Mouse (Mus musculus): ENCODE measurements around the gene Tnp2. TPM values are rescaled to one million over a fixed set of nuclear protein-coding genes. Genes with fewer than 3 reads are reported as not detected.

Tnp2 gene
- polyA plus RNA-seq, 2 experiments from 2014 or later = 5.7 to 6.3 TPM

DNA sequence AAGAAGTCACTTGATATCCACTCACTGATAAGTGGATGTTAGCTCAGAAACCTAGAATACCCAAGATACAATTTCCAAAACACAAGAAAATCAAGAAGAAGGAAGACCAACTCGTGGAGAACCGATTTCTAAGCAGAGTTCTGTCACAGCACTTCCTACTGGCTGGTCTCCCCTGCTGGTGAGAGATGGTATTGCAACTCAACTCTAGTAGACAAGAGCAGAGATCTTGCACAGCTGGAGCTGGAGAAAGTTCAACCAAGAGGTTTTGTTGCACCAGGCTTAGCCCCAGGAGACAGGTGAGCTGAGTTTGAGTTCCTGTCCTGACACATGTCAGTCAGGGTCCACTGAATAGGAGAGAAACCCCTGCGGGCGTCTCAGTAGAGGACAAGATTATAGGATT is 21.3 kb downstream of the Tnp2 start:
- ATAC-seq = peak; percentile 12

DNA sequence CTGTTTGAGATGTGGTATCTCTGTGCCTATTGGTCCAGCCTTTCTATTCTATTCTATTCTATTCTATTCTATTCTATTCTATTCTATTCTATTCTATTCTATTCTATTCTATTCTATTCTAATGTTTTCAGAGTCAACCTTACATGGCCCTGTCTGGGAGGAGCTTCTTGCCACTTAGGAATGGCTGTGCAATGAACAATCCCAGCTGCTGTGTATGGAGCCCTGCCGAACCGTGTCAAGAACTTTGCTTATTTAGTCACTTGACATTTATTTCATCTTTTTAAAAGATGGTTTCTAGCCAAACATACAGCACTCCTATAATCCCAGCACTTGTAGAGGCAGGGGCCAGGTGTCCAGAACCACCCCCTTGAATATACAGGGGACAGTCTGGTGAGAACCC is 24.1 kb downstream of the Tnp2 start:
- no peak for ATAC-seq

DNA sequence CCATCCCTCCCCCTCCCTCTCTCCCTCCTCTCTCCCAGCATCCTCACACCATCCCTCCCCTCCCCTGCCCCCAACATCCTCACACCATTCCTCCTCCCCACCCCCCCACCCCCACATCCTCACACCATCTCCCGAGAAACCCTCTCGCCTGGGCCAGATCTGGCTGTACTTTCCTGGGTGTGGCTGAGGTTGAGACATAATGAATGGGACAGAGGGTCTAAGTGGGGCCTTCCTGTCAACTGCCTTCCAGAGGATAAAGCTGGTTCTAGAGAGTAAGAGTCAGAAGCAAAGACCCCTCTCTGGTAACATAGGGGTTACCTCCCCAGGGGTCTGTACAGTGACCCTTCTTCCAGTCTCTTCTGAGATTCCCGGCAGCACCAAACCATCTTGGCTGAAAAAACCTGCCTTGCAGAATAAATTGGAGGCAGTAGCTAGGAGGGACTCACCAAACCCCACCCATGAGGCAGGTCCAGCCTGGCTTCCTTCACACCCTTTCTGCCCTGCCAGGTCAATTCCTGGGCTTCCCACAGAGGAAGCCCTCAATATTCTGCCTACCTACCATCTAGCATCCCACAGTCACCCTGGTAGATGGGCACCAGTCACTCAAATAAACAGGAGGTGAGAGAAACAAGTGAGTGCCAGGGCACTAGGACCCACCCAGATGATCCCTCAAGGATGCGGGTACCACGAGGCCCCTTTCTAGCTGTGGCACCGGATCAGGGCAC is 24.8 kb downstream of the Tnp2 start:
- no peak for ATAC-seq

DNA sequence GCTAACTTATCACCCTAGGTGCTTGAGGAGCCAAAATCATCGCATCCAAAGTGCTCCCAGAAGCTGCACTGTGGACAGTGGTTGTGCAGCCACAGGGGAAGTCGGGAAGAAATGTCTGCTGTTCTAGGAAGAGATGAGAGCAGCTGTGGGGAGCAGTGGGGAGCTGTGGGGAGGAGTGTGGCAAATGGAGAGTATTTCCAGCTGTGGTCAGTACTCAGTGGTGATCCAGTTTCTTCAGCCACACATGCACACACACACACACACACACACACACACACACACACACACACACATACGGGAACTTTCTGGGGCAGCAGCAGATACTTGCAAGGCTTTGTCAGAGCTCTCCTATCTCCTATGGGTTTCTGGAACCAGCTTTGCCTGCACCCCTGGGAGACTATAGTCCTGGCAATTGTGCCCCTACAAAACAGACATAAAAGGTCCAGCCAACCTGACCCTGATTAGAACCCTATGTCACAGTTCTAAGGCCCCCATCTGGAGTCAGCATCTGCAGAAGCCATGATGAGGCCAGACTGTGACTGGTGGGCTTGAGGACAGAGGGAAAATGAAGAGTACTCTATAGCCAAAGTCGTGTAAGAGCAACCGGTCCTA is 25.8 kb downstream of the Tnp2 start:
- no peak for ATAC-seq

DNA sequence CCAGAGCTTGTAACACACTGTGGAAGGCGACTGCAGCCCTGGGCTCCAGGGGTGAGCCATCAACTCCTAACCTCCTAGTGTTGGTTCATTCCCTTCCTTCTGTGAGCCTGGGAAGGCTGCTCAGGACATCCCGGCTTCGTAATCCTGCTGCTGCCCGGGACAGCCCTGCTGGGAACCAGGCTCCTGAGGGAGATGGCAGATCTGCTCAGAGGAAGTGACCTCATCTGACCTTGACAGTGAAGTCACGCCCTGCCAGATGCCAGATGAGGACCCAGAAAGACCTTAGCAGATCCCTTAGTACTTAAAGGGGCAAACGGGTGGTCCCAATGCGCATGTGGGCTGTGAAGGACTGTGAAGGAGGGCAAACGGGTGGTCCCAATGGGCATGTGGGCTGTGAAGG is 27.3 kb downstream of the Tnp2 start:
- ATAC-seq = no peak

DNA sequence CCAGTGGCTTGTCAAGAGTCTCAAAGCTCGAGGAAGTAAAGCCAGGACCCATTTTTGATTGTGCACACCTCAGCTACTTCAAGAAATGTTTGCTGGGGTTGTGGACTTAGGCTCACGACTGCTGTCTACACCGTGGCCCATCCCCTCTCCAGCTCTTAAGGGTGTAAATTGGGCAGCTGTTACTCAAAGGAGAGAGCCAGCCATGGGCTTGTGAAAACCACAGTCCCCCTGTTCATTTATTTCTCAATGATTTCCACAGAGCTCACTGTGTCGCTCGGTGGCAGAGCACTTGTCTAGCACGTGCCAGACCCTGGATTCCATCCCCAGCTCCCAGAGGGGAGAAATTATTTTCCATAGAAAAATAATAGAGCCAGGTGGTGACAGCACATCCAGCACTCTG is 32.3 kb downstream of the Tnp2 start:
- no peak for ATAC-seq

DNA sequence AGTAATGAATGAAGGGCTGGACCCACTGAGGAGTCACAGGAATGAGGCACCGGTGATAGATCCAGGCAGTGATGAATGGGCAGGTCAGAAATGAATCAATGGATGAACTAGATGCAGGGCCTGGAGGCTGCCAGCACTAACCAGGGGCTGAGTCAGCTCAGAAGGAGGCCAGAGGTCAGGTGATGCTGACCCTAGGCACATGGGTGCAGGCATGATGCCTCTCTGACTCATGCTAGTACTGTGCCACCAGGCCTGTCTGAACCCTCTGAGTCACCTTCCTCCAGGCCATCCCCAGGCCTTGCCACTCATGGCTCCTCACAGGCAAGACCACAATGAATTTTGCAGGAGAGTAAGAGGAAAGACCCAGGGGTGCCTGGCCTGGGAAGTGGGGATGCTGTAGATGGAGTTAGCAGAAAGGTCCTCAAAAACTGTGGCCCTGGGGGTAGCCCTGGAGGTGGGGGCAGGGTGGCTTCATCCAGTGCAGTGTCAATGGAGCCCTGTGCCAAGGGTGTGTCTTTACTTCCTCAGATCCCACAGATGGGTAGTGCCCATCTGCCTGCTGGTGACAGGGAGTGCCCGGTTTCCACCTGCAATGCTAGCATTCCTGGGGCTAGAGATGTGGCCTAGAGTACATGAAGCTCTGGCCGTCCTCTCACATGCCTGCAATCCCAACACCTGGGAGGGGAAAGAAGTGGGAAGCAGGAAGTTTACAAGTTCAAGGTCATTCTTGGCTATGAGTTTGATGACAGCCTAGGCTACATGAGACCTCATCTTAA is 33.8 kb downstream of the Tnp2 start:
- ATAC-seq = no peak

DNA sequence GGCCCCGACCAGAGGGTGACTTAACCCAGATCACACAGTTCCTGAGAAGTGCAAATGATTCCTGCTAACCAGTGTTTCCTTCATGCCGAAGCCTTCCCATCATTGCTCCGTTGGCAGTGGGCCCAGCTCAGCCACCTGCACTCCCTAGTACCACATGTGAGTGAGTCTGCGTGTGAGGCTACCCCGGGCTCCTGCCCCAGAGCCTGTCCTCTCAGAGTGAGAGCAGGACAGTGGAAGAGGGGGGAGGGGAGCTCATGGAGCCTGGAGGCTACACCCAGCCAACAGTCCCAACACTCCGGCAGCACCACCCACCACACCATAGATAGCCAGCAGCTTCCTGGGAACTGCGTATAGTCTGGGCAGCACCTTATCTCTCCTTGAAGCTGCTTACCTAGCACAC is 38.6 kb downstream of the Tnp2 start:
- ATAC-seq = no peak

DNA sequence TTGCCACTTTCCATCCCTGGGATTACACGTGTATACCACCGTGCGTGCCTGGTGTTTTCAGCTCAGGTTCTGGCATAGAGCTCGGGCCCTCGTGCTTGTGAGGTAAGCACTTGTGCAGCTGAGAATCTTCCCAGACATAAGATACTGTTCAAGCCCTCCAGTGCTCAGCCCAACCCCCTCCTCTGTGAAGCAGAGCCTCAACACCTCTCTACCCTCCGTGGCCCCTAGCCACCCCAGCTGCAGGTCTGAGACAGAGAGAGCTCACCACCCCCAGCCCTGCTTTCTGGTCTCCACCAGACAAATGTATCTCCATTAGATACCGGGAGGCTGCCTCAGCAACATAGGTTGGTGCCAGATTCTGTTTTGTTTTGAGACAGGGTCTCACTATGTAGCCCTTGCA is 39.2 kb downstream of the Tnp2 start:
- ATAC-seq = no peak

DNA sequence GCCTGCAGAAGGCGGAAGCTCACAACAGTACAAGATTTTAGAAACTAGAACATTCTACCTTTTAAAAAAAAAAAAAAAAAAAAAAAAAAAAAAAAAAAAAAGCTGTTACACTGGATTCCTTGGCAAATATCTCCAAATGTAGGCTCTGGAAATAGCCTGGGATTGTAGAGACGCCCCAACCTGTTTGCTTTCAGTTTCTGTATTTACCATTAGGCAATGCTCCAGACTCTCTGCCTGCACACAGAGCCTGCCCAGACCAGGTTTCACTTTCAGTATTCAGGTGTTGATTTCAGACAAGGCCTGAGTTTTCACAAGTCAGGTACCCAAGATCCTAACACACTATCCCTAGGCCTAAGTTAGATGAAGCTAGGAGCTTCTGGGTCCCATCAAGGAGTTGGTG is 47.4 kb downstream of the Tnp2 start:
- ATAC-seq = peak; percentile 96

DNA sequence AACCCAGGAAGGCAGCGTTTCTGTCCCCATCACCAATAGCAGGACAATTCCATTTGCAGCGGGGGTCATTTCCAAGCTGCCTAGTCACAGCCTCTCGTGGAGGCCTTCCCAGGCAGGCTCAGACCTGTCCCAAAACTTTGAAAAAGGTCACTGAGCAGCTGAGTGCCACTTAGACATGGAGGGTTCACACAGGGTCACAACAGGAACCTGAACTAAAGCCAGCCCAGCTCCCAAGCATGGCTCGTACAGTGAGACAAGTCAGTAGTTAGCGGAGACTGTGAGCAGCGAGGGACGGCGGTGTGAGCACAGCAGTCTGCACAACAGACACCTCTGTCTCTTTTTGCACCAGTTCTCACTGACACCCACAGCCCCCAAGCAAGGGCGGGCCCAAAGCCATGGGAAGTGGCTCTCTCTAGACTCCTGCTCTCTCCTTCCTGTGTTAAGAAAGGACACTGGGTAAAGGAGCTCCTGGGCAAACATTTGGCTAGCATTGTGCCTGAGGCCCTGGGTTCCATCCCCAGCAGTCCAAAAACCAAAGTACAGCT is 48.5 kb downstream of the Tnp2 start:
- ATAC-seq = no peak

DNA sequence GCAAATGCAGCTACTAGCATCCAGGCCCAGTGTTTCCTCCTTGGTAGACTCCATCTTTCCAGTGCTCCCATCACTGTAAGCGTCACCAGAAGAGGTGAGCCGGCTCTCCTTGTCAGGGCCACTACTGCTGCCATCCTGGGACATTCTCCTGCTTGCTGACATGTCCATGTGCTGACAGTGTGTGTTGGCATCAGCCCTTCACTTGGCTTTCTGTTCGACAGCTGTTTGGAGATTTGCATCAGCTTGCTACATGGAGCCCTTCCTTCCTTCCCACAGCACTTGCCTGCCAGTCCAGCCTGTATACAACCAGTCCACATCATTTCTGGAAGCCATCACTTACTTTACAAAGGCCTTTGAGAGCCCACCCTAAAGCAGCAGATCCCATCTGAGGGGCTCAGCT is 49.6 kb downstream of the Tnp2 start:
- ATAC-seq = no peak

Other genes with a start within 250 kb of the Tnp2 start
- gene Dexi, start 245.6 kb downstream of the Tnp2 start, polyA plus RNA-seq (2017; shearing (Covaris generic)) = 1 to 10 TPM; 3.0 to 3.1 TPM
- gene Clec16a, start 243.3 kb downstream of the Tnp2 start, polyA plus RNA-seq (2017; shearing (Covaris generic)) = 1 to 10 TPM; 7.0 to 7.8 TPM
- gene Socs1, start 3.1 kb downstream of the Tnp2 start, polyA plus RNA-seq (2017; shearing (Covaris generic)) = 1 to 10 TPM; 4.0 to 4.6 TPM
- gene Prm3, start 2.3 kb upstream of the Tnp2 start, polyA plus RNA-seq (2017; shearing (Covaris generic)) = not detected
- not detected for gene Prm2, start 7.5 kb upstream of the Tnp2 start, polyA plus RNA-seq (2017; shearing (Covaris generic))
- gene Prm1, start 17.2 kb upstream of the Tnp2 start, polyA plus RNA-seq (2017; shearing (Covaris generic)) = under 1 TPM in 1 of 2 experiments, not detected in 1; 0.77 TPM
- not detected for gene Gm11172, start 24.3 kb upstream of the Tnp2 start, polyA plus RNA-seq (2017; shearing (Covaris generic))
- 1 to 10 TPM; 1.3 to 1.9 TPM for gene Rmi2, start 46.4 kb upstream of the Tnp2 start, polyA plus RNA-seq (2017; shearing (Covaris generic))